Mouse (Mus musculus): ENCODE data around the gene 5430419D17Rik. TPM values are rescaled to one million over a fixed set of nuclear protein-coding genes. Genes with fewer than 3 reads are reported as not detected.

5430419D17Rik gene
- polyA plus RNA-seq, 1 experiment = 0.30 TPM

DNA sequence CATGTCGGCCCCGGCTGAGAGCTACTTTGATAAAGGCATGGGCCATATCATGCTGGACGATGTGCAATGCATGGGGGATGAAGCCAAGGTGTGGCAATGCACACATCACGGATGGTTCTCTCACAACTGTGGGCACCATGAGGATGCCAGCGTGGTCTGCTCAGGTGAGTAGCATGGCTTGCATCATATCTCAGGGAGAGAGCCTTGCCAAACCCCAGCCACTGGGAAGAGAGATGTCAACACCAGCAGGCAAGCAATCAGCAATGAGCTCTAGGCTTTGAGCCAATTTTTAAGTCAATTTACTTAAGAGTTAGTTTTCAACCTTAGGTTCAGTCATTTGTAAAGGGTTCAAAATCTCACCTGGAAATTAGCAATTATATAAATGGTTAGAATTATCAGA lies 82.6 kb downstream of the 5430419D17Rik start:
- Histone ChIP-seq H3K27ac (ENCODE audit: control insufficient read depth, insufficient read depth, low read depth, low read length) (no peak overlapping the region), H3K36me3 (ENCODE audit: control insufficient read depth, insufficient read depth, low read length) (no peaks in the 10 kb centered on the region), H3K4me1 (ENCODE audit: control insufficient read depth, insufficient read depth, low read length) (no peaks in the 10 kb centered on the region), H3K4me3 (ENCODE audit: control insufficient read depth, low read depth, low read length) (no peak overlapping the region), H3K27me3 (ENCODE audit: control insufficient read depth, insufficient read depth, low read length) (no peaks in the 10 kb centered on the region)
- TF ChIP-seq CTCF (IDR thresholded peaks at IDR 0.05; ENCODE audit: control insufficient read depth, insufficient read depth, insufficient replicate concordance, low read depth, low read length) = no peak
- no peak for TF ChIP-seq POLR2A (IDR thresholded peaks at IDR 0.05; ENCODE audit: control insufficient read depth, low read depth, low read length)

DNA sequence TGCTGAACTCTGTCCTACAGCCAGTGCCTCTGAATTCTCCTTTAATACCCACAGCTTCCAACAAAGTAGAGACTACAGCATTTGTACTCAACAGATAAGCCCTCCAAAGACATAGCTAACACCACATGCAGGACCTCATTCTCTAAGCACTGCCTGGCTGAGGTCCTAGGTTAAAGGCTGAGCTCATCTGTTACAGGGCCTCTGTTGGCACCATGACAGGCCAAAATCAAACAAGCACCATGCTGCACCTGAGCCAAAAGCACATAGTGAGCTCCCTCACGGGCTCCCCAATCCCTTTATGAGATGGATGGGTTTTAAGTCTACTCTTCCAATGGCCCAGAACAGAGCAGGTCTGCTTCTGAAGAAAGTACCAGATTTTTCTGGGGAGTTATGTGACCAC lies 83.1 kb downstream of the 5430419D17Rik start:
- TF ChIP-seq POLR2A (IDR thresholded peaks at IDR 0.05; ENCODE audit: control insufficient read depth, low read depth, low read length) = no peak
- TF ChIP-seq CTCF (IDR thresholded peaks at IDR 0.05; ENCODE audit: control insufficient read depth, insufficient read depth, insufficient replicate concordance, low read depth, low read length) = no peak
- H3K27me3 ChIP-seq (ENCODE audit: control insufficient read depth, insufficient read depth, low read length) = no peaks in the 10 kb centered on the region
- no peak overlapping the region for H3K4me3 ChIP-seq (ENCODE audit: control insufficient read depth, low read depth, low read length)
- H3K27ac ChIP-seq (ENCODE audit: control insufficient read depth, insufficient read depth, low read depth, low read length) = no peak overlapping the region
- H3K36me3 ChIP-seq (ENCODE audit: control insufficient read depth, insufficient read depth, low read length) = no peaks in the 10 kb centered on the region
- H3K4me1 ChIP-seq (ENCODE audit: control insufficient read depth, insufficient read depth, low read length) = no peaks in the 10 kb centered on the region

DNA sequence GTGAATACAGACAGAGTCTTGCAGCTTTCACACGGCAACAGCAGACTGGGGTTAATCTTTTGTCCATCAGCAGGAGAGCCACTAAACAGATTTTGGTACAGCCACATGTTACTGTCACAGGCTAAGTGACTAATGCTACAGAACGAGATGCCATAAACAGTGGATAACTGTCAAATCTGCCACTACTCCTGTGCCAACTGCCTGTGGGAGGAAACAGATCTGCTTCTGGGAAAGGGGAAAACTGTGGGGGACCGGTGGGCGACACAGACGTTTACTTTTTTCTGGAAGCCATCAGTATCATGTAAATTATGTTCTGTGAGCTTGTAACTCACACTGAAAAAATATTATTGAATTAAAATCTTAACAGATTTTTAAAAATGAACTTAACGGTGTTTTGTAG lies 86.7 kb downstream of the 5430419D17Rik start:
- H3K27ac ChIP-seq (ENCODE audit: control insufficient read depth, insufficient read depth, low read depth, low read length) = no peak overlapping the region
- no peak overlapping the region for H3K4me3 ChIP-seq (ENCODE audit: control insufficient read depth, low read depth, low read length)
- TF ChIP-seq POLR2A (IDR thresholded peaks at IDR 0.05; ENCODE audit: control insufficient read depth, low read depth, low read length) (no peak), CTCF (IDR thresholded peaks at IDR 0.05; ENCODE audit: control insufficient read depth, insufficient read depth, insufficient replicate concordance, low read depth, low read length) (no peak)
- no peaks in the 10 kb centered on the region for H3K27me3 ChIP-seq (ENCODE audit: control insufficient read depth, insufficient read depth, low read length)
- no peaks in the 10 kb centered on the region for H3K4me1 ChIP-seq (ENCODE audit: control insufficient read depth, insufficient read depth, low read length)
- no peaks in the 10 kb centered on the region for H3K36me3 ChIP-seq (ENCODE audit: control insufficient read depth, insufficient read depth, low read length)

DNA sequence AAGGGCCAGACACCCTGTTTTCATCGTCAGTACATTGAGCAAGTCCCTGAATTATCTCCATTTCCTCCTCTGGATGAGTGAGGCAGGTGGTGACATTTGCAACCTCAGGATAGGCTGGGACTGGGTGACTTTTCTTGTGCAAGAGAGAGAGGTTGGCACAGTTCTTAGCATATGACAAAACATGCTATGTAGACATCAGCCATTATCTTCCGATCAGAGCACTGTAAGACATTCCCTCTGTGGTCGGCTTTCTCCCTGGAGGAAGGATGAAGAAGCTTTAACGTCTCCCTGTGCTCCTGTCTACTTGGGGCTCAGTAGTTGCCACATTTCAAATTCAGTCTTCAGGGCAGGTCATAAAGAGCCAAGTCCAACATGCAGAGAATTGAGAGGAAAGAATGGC lies 90.0 kb downstream of the 5430419D17Rik start:
- TF ChIP-seq CTCF (IDR thresholded peaks at IDR 0.05; ENCODE audit: control insufficient read depth, insufficient read depth, insufficient replicate concordance, low read depth, low read length) = no peak
- TF ChIP-seq POLR2A (IDR thresholded peaks at IDR 0.05; ENCODE audit: control insufficient read depth, low read depth, low read length) = no peak
- H3K27me3 ChIP-seq (ENCODE audit: control insufficient read depth, insufficient read depth, low read length) = no peaks in the 10 kb centered on the region
- H3K4me1 ChIP-seq (ENCODE audit: control insufficient read depth, insufficient read depth, low read length) = no peaks in the 10 kb centered on the region
- no peak overlapping the region for H3K27ac ChIP-seq (ENCODE audit: control insufficient read depth, insufficient read depth, low read depth, low read length)
- H3K4me3 ChIP-seq (ENCODE audit: control insufficient read depth, low read depth, low read length) = no peak overlapping the region
- H3K36me3 ChIP-seq (ENCODE audit: control insufficient read depth, insufficient read depth, low read length) = no peaks in the 10 kb centered on the region

DNA sequence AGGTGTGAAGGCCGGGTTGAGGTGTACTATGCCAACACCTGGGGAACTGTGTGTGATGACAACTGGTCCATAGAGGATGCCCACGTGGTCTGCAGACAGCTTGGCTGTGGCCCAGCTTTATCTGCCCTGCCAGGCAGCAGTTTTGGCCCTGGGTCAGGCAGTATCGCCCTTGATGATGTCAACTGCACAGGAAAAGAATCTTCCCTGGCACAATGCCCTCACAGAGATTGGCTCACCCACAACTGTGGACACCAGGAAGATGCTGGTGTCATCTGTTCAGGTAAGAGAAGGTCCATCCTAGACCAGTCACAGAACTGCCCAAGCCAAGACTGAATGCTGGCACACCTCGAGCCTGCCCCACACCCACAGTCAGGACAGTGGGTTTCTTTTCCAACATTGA lies 91.6 kb downstream of the 5430419D17Rik start:
- no peak overlapping the region for H3K4me3 ChIP-seq (ENCODE audit: control insufficient read depth, low read depth, low read length)
- no peak overlapping the region for H3K27ac ChIP-seq (ENCODE audit: control insufficient read depth, insufficient read depth, low read depth, low read length)
- no peaks in the 10 kb centered on the region for H3K36me3 ChIP-seq (ENCODE audit: control insufficient read depth, insufficient read depth, low read length)
- no peaks in the 10 kb centered on the region for H3K27me3 ChIP-seq (ENCODE audit: control insufficient read depth, insufficient read depth, low read length)
- no peaks in the 10 kb centered on the region for H3K4me1 ChIP-seq (ENCODE audit: control insufficient read depth, insufficient read depth, low read length)
- TF ChIP-seq CTCF (IDR thresholded peaks at IDR 0.05; ENCODE audit: control insufficient read depth, insufficient read depth, insufficient replicate concordance, low read depth, low read length) (no peak), POLR2A (IDR thresholded peaks at IDR 0.05; ENCODE audit: control insufficient read depth, low read depth, low read length) (no peak)

DNA sequence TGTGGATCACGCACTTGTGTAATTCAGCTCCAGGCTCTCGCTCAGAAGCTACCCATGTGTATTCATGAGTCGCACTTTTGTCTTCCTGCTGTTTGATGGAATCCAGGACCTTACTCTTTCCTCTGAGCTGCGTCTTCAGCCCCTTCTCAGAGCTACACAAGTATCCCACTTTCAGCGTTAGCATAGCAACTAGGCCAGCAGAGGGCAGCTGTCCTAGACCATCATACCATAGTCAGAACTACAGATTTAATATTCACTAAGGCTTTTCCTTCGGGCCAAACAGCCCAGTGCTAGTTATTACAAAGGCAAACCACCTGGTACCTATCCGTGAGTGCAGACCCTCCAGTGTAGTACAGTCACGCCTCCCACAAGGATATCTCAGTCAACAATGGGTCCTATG lies 122.9 kb downstream of the 5430419D17Rik start:
- Histone ChIP-seq H3K4me1 (ENCODE audit: control insufficient read depth, insufficient read depth, low read length) (peaks cover 2% of the 10 kb centered on the region; the same call in 1 of the 2 replicates), H3K36me3 (ENCODE audit: control insufficient read depth, insufficient read depth, low read length) (no peaks in the 10 kb centered on the region)
- no peak for TF ChIP-seq POLR2A (IDR thresholded peaks at IDR 0.05; ENCODE audit: control insufficient read depth, low read depth, low read length)
- no peak for TF ChIP-seq CTCF (IDR thresholded peaks at IDR 0.05; ENCODE audit: control insufficient read depth, insufficient read depth, insufficient replicate concordance, low read depth, low read length)

DNA sequence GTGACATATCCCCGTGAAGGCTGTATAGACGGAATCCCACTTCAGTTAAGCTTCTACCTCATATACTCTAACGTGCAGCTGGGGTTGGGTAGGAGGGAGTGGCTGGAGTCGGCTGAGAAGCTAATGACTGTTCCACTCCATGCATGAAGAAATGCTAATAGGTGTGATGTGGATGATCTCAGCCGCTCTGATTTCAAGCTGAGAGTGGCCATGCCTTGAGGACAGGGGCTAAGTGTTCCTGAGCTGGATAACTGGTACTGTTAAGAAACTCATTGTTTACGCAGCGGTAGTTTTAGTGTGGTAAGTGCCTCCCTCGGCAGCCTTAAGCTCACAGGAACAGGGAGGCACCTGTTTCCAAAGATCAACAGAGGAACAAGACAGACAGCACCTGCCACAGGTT lies 129.1 kb downstream of the 5430419D17Rik start:
- TF ChIP-seq POLR2A (IDR thresholded peaks at IDR 0.05; ENCODE audit: control insufficient read depth, low read depth, low read length) (no peak), CTCF (IDR thresholded peaks at IDR 0.05; ENCODE audit: control insufficient read depth, insufficient read depth, insufficient replicate concordance, low read depth, low read length) (no peak)
- H3K36me3 ChIP-seq (ENCODE audit: control insufficient read depth, insufficient read depth, low read length) = no peaks in the 10 kb centered on the region
- no peak overlapping the region for H3K4me3 ChIP-seq (ENCODE audit: control insufficient read depth, low read depth, low read length)

More for the DNA sequence above, 122.9 kb downstream of the 5430419D17Rik start:
- Histone ChIP-seq H3K27me3 (ENCODE audit: control insufficient read depth, insufficient read depth, low read length) (no peaks in the 10 kb centered on the region), H3K4me3 (ENCODE audit: control insufficient read depth, low read depth, low read length) (no peak overlapping the region), H3K27ac (ENCODE audit: control insufficient read depth, insufficient read depth, low read depth, low read length) (no peak overlapping the region)

DNA sequence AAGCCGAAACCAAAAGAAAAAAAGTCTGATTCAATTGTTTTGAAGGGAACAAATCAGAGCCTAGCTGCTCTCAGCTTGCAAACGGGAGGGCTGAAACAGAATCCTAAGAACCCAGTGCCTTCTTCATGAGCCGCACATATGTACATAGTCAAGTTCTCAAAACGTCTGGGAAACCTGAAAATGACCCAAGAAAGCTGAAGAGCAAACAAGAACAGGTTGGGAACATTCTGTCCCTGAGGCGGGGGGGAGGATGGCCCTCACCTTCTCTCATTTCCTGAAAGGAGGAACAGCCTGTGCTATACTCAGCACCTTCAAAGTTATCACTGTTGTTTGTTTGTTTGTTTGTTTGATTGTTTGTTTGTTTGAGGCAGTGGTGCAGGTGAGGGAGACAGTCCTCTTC lies 132.5 kb downstream of the 5430419D17Rik start:
- no peak overlapping the region; the same call in 1 of the 2 replicates for H3K27ac ChIP-seq (ENCODE audit: control insufficient read depth, insufficient read depth, low read depth, low read length)
- TF ChIP-seq POLR2A (IDR thresholded peaks at IDR 0.05; ENCODE audit: control insufficient read depth, low read depth, low read length) = no peak
- TF ChIP-seq CTCF (IDR thresholded peaks at IDR 0.05; ENCODE audit: control insufficient read depth, insufficient read depth, insufficient replicate concordance, low read depth, low read length) = no peak
- no peaks in the 10 kb centered on the region for H3K27me3 ChIP-seq (ENCODE audit: control insufficient read depth, insufficient read depth, low read length)
- peaks cover 2% of the 10 kb centered on the region; the same call in 1 of the 2 replicates for H3K4me1 ChIP-seq (ENCODE audit: control insufficient read depth, insufficient read depth, low read length)
- H3K4me3 ChIP-seq (ENCODE audit: control insufficient read depth, low read depth, low read length) = no peak overlapping the region
- H3K36me3 ChIP-seq (ENCODE audit: control insufficient read depth, insufficient read depth, low read length) = no peaks in the 10 kb centered on the region

More for the DNA sequence above, 129.1 kb downstream of the 5430419D17Rik start:
- H3K27ac ChIP-seq (ENCODE audit: control insufficient read depth, insufficient read depth, low read depth, low read length) = no peak overlapping the region
- peaks cover 2% of the 10 kb centered on the region; the same call in 1 of the 2 replicates for H3K4me1 ChIP-seq (ENCODE audit: control insufficient read depth, insufficient read depth, low read length)
- no peaks in the 10 kb centered on the region for H3K27me3 ChIP-seq (ENCODE audit: control insufficient read depth, insufficient read depth, low read length)

Measured in testis, adult 2 months (tissue).